Mouse (Mus musculus) bone marrow, adult 2 months (tissue): ENCODE measurements at regions not wholly inside any gene's neighbourhood (a gene's known extent, or its start where the extent isn't known, plus 50 kb on each side); places are given as distances from the start of the nearest gene placed in this dataset.

ENCODE experiments used
- CTCF ChIP-seq: fragments of 200-500 bp; IDR thresholded peaks from 2 replicates; pipeline ENCODE4 v1.5.1; 2011; ENCODE audit warnings: low read length, control low read depth; ENCODE audit not compliant: control insufficient read depth, insufficient read depth
- POLR2A ChIP-seq: fragments of 200-500 bp; IDR thresholded peaks from 2 replicates; pipeline ENCODE4 v1.6.1; 2011; ENCODE audit warnings: low read depth, mild to moderate bottlenecking, control low read depth, low read length, borderline replicate concordance; ENCODE audit not compliant: control insufficient read depth

GRCm38 (mm10) chr15:62127602-62128158 is 1204.9 kb upstream of the A1bg start:
- no peak for TF ChIP-seq CTCF
- no peak for TF ChIP-seq POLR2A
